Mouse (Mus musculus) liver, postnatal 0 days (tissue): ENCODE results near the gene Rftn1.

Experiments used
- CTCF ChIP-seq: sonication (generic); IDR thresholded peaks from 2 replicates; pipeline ENCODE4 v1.5.1; 2016; ENCODE audit warnings: antibody characterized with exemption, low read depth
- EP300 ChIP-seq: IDR thresholded peaks from 2 replicates; pipeline ENCODE4 v1.6.1; 2016; ENCODE audit warnings: antibody characterized with exemption, low read depth, mild to moderate bottlenecking

DNA sequence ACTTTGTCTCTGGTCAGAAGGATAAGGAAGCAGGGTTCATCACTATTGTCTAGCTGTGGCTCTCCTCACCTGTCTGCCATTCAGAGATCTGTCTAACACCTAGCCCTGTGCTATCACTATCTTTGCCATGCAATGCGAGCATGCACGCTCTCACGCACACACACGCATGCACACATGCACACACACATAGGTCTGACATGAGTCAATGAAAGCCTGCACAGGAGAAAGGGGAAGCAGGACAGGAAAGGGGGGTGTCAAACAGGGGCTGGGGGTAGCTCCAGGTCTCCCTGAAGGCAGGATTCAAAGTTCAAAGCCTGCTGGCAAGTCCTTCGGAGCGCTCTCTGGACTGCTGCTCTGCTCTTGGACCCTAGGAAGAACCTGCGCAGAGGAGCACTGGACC is 4.9 kb upstream of the Rftn1 start:
- TF ChIP-seq CTCF, result no peak
- TF ChIP-seq EP300, result no peak
